Mouse (Mus musculus): ENCODE data around the gene Gtf3a. TPM values are rescaled to one million over a fixed set of nuclear protein-coding genes. Genes with fewer than 3 reads are reported as not detected.
A peak's percentile ranks its signal among the peaks of the same experiment; 100 is the strongest.
"Not testable (repeated sequence)": the region's sequence is repeated elsewhere in the genome, so short reads cannot be mapped to it uniquely, and the experiment has no call there.

Gtf3a gene
- polyA plus RNA-seq, 1 experiment from 2014 or later = 99.7 TPM

- Histone ChIP-seq H3K9me3 (replicated peaks; ENCODE audit: control insufficient read depth, low read length) (no peaks in the 10 kb centered on the region), H3K27ac (ENCODE audit: low read depth, low read length) (no peak overlapping the region), H3K36me3 (ENCODE audit: control insufficient read depth, insufficient read depth, low read length) (no peaks in the 10 kb centered on the region), H3K9ac (ENCODE audit: low read length) (no peak overlapping the region), H3K4me3 (ENCODE audit: low read depth, low read length) (no peak overlapping the region), H3K4me2 (ENCODE audit: low read length) (no peak overlapping the region), H3K27me3 (replicated peaks; ENCODE audit: control insufficient read depth, insufficient read depth, low read length) (no peaks in the 10 kb centered on the region), H3K4me1 (ENCODE audit: control insufficient read depth, insufficient read depth, low read length) (no peaks in the 10 kb centered on the region)
- 92% methylated on average over 7 of the region's 7 CpGs for WGBS
- DNase-seq (ENCODE audit: low spot score) (no peak), ATAC-seq (no peak)
These were observed 17.0 kb upstream of the Gtf3a start for GRCm38 (mm10) chr5:146931422-146931821.

GRCm38 (mm10) chr5:146931904-146932553, 16.4 kb upstream of the Gtf3a start:
- Histone ChIP-seq H3K4me3 (ENCODE audit: low read depth, low read length) (no peak overlapping the region), H3K4me1 (ENCODE audit: control insufficient read depth, insufficient read depth, low read length) (no peaks in the 10 kb centered on the region), H3K27ac (ENCODE audit: low read depth, low read length) (no peak overlapping the region), H3K27me3 (replicated peaks; ENCODE audit: control insufficient read depth, insufficient read depth, low read length) (no peaks in the 10 kb centered on the region), H3K36me3 (ENCODE audit: control insufficient read depth, insufficient read depth, low read length) (no peaks in the 10 kb centered on the region), H3K9me3 (replicated peaks; ENCODE audit: control insufficient read depth, low read length) (no peaks in the 10 kb centered on the region), H3K9ac (ENCODE audit: low read length) (no peak overlapping the region), H3K4me2 (ENCODE audit: low read length) (no peak overlapping the region)
- ATAC-seq = no peak
- 81% methylated on average over 16 of the region's 16 CpGs for WGBS
- DNase-seq (ENCODE audit: low spot score) = no peak

- no peak for ATAC-seq
- no peak overlapping the region for H3K27ac ChIP-seq (ENCODE audit: low read depth, low read length)
- no peak for DNase-seq (ENCODE audit: low spot score)
- no peaks in the 10 kb centered on the region for H3K4me1 ChIP-seq (ENCODE audit: control insufficient read depth, insufficient read depth, low read length)
- no peaks in the 10 kb centered on the region for H3K27me3 ChIP-seq (replicated peaks; ENCODE audit: control insufficient read depth, insufficient read depth, low read length)
- H3K9ac ChIP-seq (ENCODE audit: low read length) = no peak overlapping the region
- WGBS = 92% methylated on average over 12 of the region's 12 CpGs
- no peaks in the 10 kb centered on the region for H3K36me3 ChIP-seq (ENCODE audit: control insufficient read depth, insufficient read depth, low read length)
- no peak overlapping the region for H3K4me3 ChIP-seq (ENCODE audit: low read depth, low read length)
- no peak overlapping the region for H3K4me2 ChIP-seq (ENCODE audit: low read length)
- no peaks in the 10 kb centered on the region for H3K9me3 ChIP-seq (replicated peaks; ENCODE audit: control insufficient read depth, low read length)
These were observed 15.0 kb upstream of the Gtf3a start for GRCm38 (mm10) chr5:146933466-146933865.

- no peaks in the 10 kb centered on the region for H3K9me3 ChIP-seq (replicated peaks; ENCODE audit: control insufficient read depth, low read length)
- H3K4me2 ChIP-seq (ENCODE audit: low read length) = no peak overlapping the region
- H3K4me3 ChIP-seq (ENCODE audit: low read depth, low read length) = no peak overlapping the region
- WGBS = 87% methylated on average over 32 of the region's 32 CpGs
- H3K27me3 ChIP-seq (replicated peaks; ENCODE audit: control insufficient read depth, insufficient read depth, low read length) = no peaks in the 10 kb centered on the region
- no peak for DNase-seq (ENCODE audit: low spot score)
- H3K4me1 ChIP-seq (ENCODE audit: control insufficient read depth, insufficient read depth, low read length) = no peaks in the 10 kb centered on the region
- H3K27ac ChIP-seq (ENCODE audit: low read depth, low read length) = no peak overlapping the region
- H3K9ac ChIP-seq (ENCODE audit: low read length) = no peak overlapping the region
- no peak for ATAC-seq
- H3K36me3 ChIP-seq (ENCODE audit: control insufficient read depth, insufficient read depth, low read length) = no peaks in the 10 kb centered on the region
These were observed 10.6 kb upstream of the Gtf3a start for GRCm38 (mm10) chr5:146937541-146938503.

GRCm38 (mm10) chr5:146939109-146939796, 9.2 kb upstream of the Gtf3a start:
- WGBS = 68% methylated on average over 16 of the region's 16 CpGs
- ATAC-seq (peak; percentile 65; the same call in 1 of the 2 replicates), DNase-seq (ENCODE audit: low spot score) (peak; percentile 50)
- Histone ChIP-seq H3K4me1 (ENCODE audit: control insufficient read depth, insufficient read depth, low read length) (no peaks in the 10 kb centered on the region), H3K9ac (ENCODE audit: low read length) (no peak overlapping the region), H3K27me3 (replicated peaks; ENCODE audit: control insufficient read depth, insufficient read depth, low read length) (no peaks in the 10 kb centered on the region), H3K9me3 (replicated peaks; ENCODE audit: control insufficient read depth, low read length) (no peaks in the 10 kb centered on the region), H3K27ac (ENCODE audit: low read depth, low read length) (no peak overlapping the region; the same call in 1 of the 2 replicates), H3K4me3 (ENCODE audit: low read depth, low read length) (no peak overlapping the region), H3K36me3 (ENCODE audit: control insufficient read depth, insufficient read depth, low read length) (no peaks in the 10 kb centered on the region), H3K4me2 (ENCODE audit: low read length) (no peak overlapping the region)

- H3K4me2 ChIP-seq (ENCODE audit: low read length) = no peak overlapping the region
- no peaks in the 10 kb centered on the region for H3K27me3 ChIP-seq (replicated peaks; ENCODE audit: control insufficient read depth, insufficient read depth, low read length)
- H3K4me1 ChIP-seq (ENCODE audit: control insufficient read depth, insufficient read depth, low read length) = no peaks in the 10 kb centered on the region
- peak; percentile 33; the same call in 1 of the 2 replicates for ATAC-seq
- no peaks in the 10 kb centered on the region for H3K36me3 ChIP-seq (ENCODE audit: control insufficient read depth, insufficient read depth, low read length)
- H3K27ac ChIP-seq (ENCODE audit: low read depth, low read length) = no peak overlapping the region
- DNase-seq (ENCODE audit: low spot score) = peak; percentile 83
- WGBS = 21% methylated on average over 7 of the region's 7 CpGs
- H3K4me3 ChIP-seq (ENCODE audit: low read depth, low read length) = no peak overlapping the region
- H3K9me3 ChIP-seq (replicated peaks; ENCODE audit: control insufficient read depth, low read length) = no peaks in the 10 kb centered on the region
- H3K9ac ChIP-seq (ENCODE audit: low read length) = no peak overlapping the region
These were observed 8.2 kb upstream of the Gtf3a start for GRCm38 (mm10) chr5:146940219-146940618.

- not testable (repeated sequence) for ATAC-seq; H3K9ac ChIP-seq (ENCODE audit: low read length); H3K27me3 ChIP-seq (replicated peaks; ENCODE audit: control insufficient read depth, insufficient read depth, low read length); H3K27ac ChIP-seq (ENCODE audit: low read depth, low read length); H3K4me1 ChIP-seq (ENCODE audit: control insufficient read depth, insufficient read depth, low read length); H3K36me3 ChIP-seq (ENCODE audit: control insufficient read depth, insufficient read depth, low read length); H3K4me2 ChIP-seq (ENCODE audit: low read length); H3K9me3 ChIP-seq (replicated peaks; ENCODE audit: control insufficient read depth, low read length); H3K4me3 ChIP-seq (ENCODE audit: low read depth, low read length)
- WGBS = 70% methylated on average over 2 of the region's 2 CpGs
- peak; percentile 18 for DNase-seq (ENCODE audit: low spot score)
These were observed 6.5 kb upstream of the Gtf3a start for GRCm38 (mm10) chr5:146941939-146942338.

- Histone ChIP-seq H3K4me3 (ENCODE audit: low read depth, low read length) (no peak overlapping the region), H3K4me1 (ENCODE audit: control insufficient read depth, insufficient read depth, low read length) (no peaks in the 10 kb centered on the region), H3K36me3 (ENCODE audit: control insufficient read depth, insufficient read depth, low read length) (no peaks in the 10 kb centered on the region), H3K9me3 (replicated peaks; ENCODE audit: control insufficient read depth, low read length) (no peaks in the 10 kb centered on the region), H3K27me3 (replicated peaks; ENCODE audit: control insufficient read depth, insufficient read depth, low read length) (no peaks in the 10 kb centered on the region), H3K27ac (ENCODE audit: low read depth, low read length) (no peak overlapping the region), H3K4me2 (ENCODE audit: low read length) (no peak overlapping the region), H3K9ac (ENCODE audit: low read length) (no peak overlapping the region)
- DNase-seq (ENCODE audit: low spot score) = no peak
- WGBS = 71% methylated on average over 15 of the region's 15 CpGs
- ATAC-seq = no peak
These were observed 5.5 kb upstream of the Gtf3a start for GRCm38 (mm10) chr5:146942965-146943364.
